Mouse (Mus musculus) limb, embryonic 15.5 days (tissue): ENCODE data around the gene Krtap11-1. TPM values are rescaled to one million over a fixed set of nuclear protein-coding genes. Genes with fewer than 3 reads are reported as not detected.

ENCODE experiments used
- ATAC-seq: fragments of 200-750 bp; cut with Nextera tagmentation; 2 replicates; pipeline ENCODE4 v1.8.0; 2017; ENCODE audit warnings: low read depth, moderate TSS enrichment; ENCODE audit not compliant: insufficient number of reproducible peaks, low FRiP score, low TSS enrichment
- H3K27ac ChIP-seq: fragments of 300-500 bp; sonication (generic); 2 replicates; pipeline ENCODE4 v1.5.1; 2015; ENCODE audit warnings: moderate library complexity, mild to moderate bottlenecking, inconsistent platforms
- H3K27me3 ChIP-seq: fragments of 300-500 bp; sonication (generic); 2 replicates; pipeline ENCODE4 v1.6.1; 2015; ENCODE audit warnings: inconsistent platforms
- H3K36me3 ChIP-seq: fragments of 300-500 bp; sonication (generic); 2 replicates; pipeline ENCODE4 v1.6.1; 2015; ENCODE audit warnings: inconsistent platforms
- H3K4me1 ChIP-seq: fragments of 300-500 bp; sonication (generic); 2 replicates; pipeline ENCODE4 v1.6.1; 2015; ENCODE audit warnings: inconsistent platforms
- H3K4me2 ChIP-seq: fragments of 300-500 bp; sonication (generic); 2 replicates; pipeline ENCODE4 v1.6.1; 2015; ENCODE audit warnings: mild to moderate bottlenecking, inconsistent platforms
- H3K4me3 ChIP-seq: fragments of 300-500 bp; sonication (generic); 2 replicates; pipeline ENCODE4 v1.5.1; 2015; ENCODE audit warnings: mild to moderate bottlenecking, inconsistent platforms
- H3K9ac ChIP-seq: fragments of 300-500 bp; sonication (generic); 2 replicates; pipeline ENCODE4 v1.6.1; 2015; ENCODE audit warnings: inconsistent platforms
- H3K9me3 ChIP-seq: fragments of 300-500 bp; sonication (generic); 2 replicates; pipeline ENCODE4 v1.6.1; 2016; ENCODE audit warnings: inconsistent platforms
- WGBS: fragments of 180-500 bp; shearing (Covaris S2); methylation state at CpG from one replicate; pipeline ENCODE4 v1.1.7; 2015; 5-methylcytosine and 5-hydroxymethylcytosine counted together
- polyA plus RNA-seq: library from polyadenylated mRNA; unstranded; fragments of >200 nt; fragmentation: Nextera tagmentation; extraction: Ambion mirVana; gene quantifications from 2 replicates; pipeline ENCODE4 v1.2.1, GENCODE M21; 2015

The Krtap11-1 gene
- polyA plus RNA-seq, 1 experiment from 2014 or later = 0.19 TPM

DNA sequence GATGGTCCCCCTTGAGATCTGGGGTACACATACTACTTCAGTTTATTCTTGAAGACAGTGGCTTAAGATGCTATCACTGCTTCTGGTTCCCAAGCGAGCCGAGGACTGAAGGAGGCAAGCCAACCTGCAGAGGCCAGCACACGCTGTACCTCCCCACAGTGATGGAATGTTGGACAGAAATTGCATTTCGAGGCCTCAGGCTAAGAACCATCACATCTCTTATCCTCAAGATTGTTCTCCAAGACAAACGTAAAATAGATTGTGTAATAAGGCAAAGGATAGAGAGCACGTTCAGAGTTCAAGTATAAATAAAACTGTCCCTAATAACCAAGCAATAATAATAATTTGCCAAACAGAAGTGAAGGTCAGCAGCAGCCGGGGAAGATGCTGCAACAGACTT, 2.8 kb downstream of the Krtap11-1 start:
- no peak overlapping the region for H3K9ac ChIP-seq
- no peaks in the 10 kb centered on the region for H3K36me3 ChIP-seq
- H3K27ac ChIP-seq = no peak overlapping the region
- H3K9me3 ChIP-seq = no peaks in the 10 kb centered on the region
- WGBS = 71% methylated on average over 7 of the region's 7 CpGs
- H3K4me1 ChIP-seq = no peaks in the 10 kb centered on the region
- ATAC-seq = no peak
- H3K4me3 ChIP-seq = no peak overlapping the region
- H3K4me2 ChIP-seq = no peak overlapping the region
- no peaks in the 10 kb centered on the region for H3K27me3 ChIP-seq

DNA sequence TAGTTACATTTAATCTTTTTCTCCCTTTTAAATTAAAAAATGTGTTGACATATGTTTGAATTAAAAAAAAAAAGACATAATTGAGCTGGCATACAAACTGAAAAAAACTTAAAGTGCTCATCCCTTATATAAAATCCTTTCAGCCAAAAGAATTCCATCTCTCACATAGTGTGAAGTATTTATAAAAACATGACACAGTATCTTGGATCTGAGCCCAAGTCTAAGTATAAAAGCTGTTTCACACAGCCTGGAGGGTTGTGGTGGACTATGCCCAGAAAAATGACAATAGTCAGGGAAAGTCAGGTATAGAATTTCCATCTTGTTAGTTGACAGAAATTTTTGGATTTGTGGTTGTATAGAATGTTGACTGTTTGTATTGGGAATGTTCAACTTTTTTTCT, 20.7 kb downstream of the Krtap11-1 start:
- H3K9me3 ChIP-seq = no peaks in the 10 kb centered on the region
- no peak overlapping the region for H3K9ac ChIP-seq
- no peaks in the 10 kb centered on the region for H3K4me1 ChIP-seq
- no peak overlapping the region for H3K27ac ChIP-seq
- no peak overlapping the region for H3K4me2 ChIP-seq
- H3K4me3 ChIP-seq = no peak overlapping the region
- no peak for ATAC-seq
- H3K36me3 ChIP-seq = no peaks in the 10 kb centered on the region
- no peaks in the 10 kb centered on the region for H3K27me3 ChIP-seq

GRCm38 (mm10) chr16:89538031-89538484, 32.9 kb downstream of the Krtap11-1 start:
- no peak overlapping the region for H3K4me2 ChIP-seq
- H3K27ac ChIP-seq = no peak overlapping the region
- no peak for ATAC-seq
- no peaks in the 10 kb centered on the region for H3K27me3 ChIP-seq
- no peak overlapping the region for H3K4me3 ChIP-seq
- H3K9ac ChIP-seq = no peak overlapping the region
- H3K9me3 ChIP-seq = no peaks in the 10 kb centered on the region
- 79% methylated on average over 5 of the region's 5 CpGs for WGBS
- H3K36me3 ChIP-seq = no peaks in the 10 kb centered on the region
- no peaks in the 10 kb centered on the region for H3K4me1 ChIP-seq

DNA sequence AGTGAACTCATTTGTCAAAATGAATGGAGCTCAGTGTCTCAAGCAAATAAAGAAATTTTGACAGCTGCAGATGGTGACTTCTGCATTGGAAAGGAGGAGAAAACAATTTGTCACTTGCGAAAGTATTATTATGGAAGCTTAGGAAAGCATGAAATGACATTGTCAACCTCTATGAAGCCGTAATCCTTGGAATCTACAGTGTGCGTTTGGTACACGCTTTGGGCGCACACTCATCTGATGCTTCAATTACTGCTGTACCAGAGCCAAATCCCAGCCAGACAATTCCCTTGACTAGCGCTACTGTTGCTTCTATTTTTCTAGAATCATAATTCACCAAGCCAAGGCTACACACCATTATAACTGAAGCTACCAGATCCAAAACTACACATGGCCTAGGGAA, 33.6 kb downstream of the Krtap11-1 start:
- ATAC-seq = no peak
- Histone ChIP-seq H3K4me2 (no peak overlapping the region), H3K36me3 (no peaks in the 10 kb centered on the region), H3K27ac (no peak overlapping the region), H3K9ac (no peak overlapping the region), H3K9me3 (no peaks in the 10 kb centered on the region), H3K27me3 (no peaks in the 10 kb centered on the region), H3K4me3 (no peak overlapping the region), H3K4me1 (no peaks in the 10 kb centered on the region)
- WGBS = 85% methylated on average over 6 of the region's 6 CpGs

GRCm38 (mm10) chr16:89530547-89530946, 40.4 kb downstream of the Krtap11-1 start:
- no peak overlapping the region for H3K9ac ChIP-seq
- no peak for ATAC-seq
- 38% methylated on average over 7 of the region's 7 CpGs for WGBS

DNA sequence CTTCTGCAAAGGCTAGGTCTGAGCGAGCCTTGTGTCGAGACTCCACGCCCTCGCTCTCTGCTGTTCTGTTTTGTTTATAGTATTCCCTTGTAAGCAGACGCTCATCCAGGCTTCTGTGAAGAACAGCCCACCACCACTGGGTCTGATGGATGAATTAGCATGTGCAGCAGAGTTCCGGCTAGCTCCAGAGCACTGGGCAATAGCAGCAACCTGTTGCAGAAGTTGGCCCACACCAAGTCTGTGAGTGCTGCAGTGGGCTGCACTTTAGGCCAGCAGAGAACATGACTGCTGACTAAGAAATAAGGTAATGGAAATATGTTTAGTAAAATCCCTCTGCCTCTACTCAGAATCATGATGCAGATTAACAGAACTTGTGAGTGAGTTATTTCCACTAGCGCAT, 41.1 kb downstream of the Krtap11-1 start:
- Histone ChIP-seq H3K36me3 (no peaks in the 10 kb centered on the region), H3K4me3 (no peak overlapping the region)
- WGBS = 63% methylated on average over 7 of the region's 7 CpGs

More at GRCm38 (mm10) chr16:89530547-89530946, 40.4 kb downstream of the Krtap11-1 start:
- no peaks in the 10 kb centered on the region for H3K27me3 ChIP-seq
- no peaks in the 10 kb centered on the region for H3K4me1 ChIP-seq
- no peak overlapping the region for H3K4me2 ChIP-seq
- H3K4me3 ChIP-seq = no peak overlapping the region
- no peak overlapping the region; the same call in 1 of the 2 replicates for H3K27ac ChIP-seq
- no peaks in the 10 kb centered on the region for H3K9me3 ChIP-seq
- no peaks in the 10 kb centered on the region for H3K36me3 ChIP-seq

DNA sequence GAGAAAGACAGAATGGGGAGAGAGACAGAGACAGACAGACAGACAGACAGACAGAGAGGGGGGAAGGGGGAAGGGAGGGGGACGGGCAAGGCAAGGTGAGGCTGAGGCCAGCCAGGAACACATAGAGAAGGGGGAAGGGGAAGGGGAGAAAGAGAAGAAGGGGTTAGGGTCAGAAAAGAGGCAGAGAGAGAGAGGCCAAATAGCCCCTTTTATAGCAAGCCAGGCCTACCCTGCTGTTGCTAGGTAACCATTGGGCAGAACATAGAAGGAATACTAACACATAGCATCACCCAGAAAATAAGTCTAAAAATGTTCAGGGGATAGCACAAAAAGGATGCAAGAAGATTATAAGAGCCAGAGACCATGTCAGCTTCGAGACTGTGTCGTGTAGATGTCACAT, 42.6 kb downstream of the Krtap11-1 start:
- H3K4me2 ChIP-seq = no peak overlapping the region

More for the DNA sequence above, 41.1 kb downstream of the Krtap11-1 start:
- Histone ChIP-seq H3K9ac (no peak overlapping the region), H3K27ac (no peak overlapping the region), H3K4me2 (no peak overlapping the region), H3K4me1 (no peaks in the 10 kb centered on the region), H3K9me3 (no peaks in the 10 kb centered on the region), H3K27me3 (no peaks in the 10 kb centered on the region)
- ATAC-seq = no peak

GRCm38 (mm10) chr16:89520996-89521395, 50.0 kb downstream of the Krtap11-1 start:
- no peak for ATAC-seq
- Histone ChIP-seq H3K36me3 (no peaks in the 10 kb centered on the region), H3K27me3 (no peaks in the 10 kb centered on the region), H3K9ac (no peak overlapping the region), H3K4me2 (no peak overlapping the region), H3K27ac (no peak overlapping the region), H3K4me3 (no peak overlapping the region), H3K9me3 (no peaks in the 10 kb centered on the region), H3K4me1 (no peaks in the 10 kb centered on the region)
- WGBS = 83% methylated on average over 4 of the region's 4 CpGs

More for the DNA sequence above, 42.6 kb downstream of the Krtap11-1 start:
- 87% methylated on average over 3 of the region's 3 CpGs for WGBS
- no peak for ATAC-seq
- Histone ChIP-seq H3K9me3 (no peaks in the 10 kb centered on the region), H3K27ac (no peak overlapping the region), H3K4me3 (no peak overlapping the region), H3K4me1 (no peaks in the 10 kb centered on the region), H3K9ac (no peak overlapping the region), H3K27me3 (no peaks in the 10 kb centered on the region), H3K36me3 (no peaks in the 10 kb centered on the region)

DNA sequence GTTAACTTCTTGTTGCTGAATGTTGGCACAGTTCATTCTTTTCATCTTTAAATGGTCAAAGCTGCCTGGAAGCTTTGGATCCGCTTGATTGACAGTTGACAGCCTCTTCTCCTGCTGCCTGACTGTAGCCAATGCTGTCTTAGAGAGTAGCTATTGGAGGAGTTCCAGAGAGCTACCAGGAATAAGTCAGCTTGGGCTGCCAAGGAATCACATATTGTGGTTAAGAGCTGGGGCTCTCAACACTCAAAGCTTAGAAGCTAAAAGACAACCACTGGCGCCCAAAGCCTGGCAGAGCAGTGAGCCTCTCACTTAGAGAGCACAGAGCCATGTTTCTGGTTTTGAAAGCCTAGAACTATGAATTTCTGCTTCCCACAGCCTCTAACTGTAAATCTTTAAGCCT, 50.4 kb downstream of the Krtap11-1 start:
- Histone ChIP-seq H3K9ac (no peak overlapping the region), H3K36me3 (no peaks in the 10 kb centered on the region), H3K9me3 (no peaks in the 10 kb centered on the region), H3K4me3 (no peak overlapping the region), H3K27ac (no peak overlapping the region), H3K27me3 (no peaks in the 10 kb centered on the region), H3K4me2 (no peak overlapping the region), H3K4me1 (no peaks in the 10 kb centered on the region)
- WGBS = 82% methylated on average over 2 of the region's 2 CpGs
- ATAC-seq = no peak

Other genes with a start within 250 kb of the Krtap11-1 start
- not detected in 2 replicates for gene Krtap21-1, start 167.3 kb downstream of the Krtap11-1 start, polyA plus RNA-seq
- 0.55 TPM in 1 of 2 replicates, not detected in the other for gene Krtap6-2, start 151.1 kb downstream of the Krtap11-1 start, polyA plus RNA-seq
- 3.3 and 4.9 TPM in 2 replicates for gene Krtap8-1, start 83.2 kb downstream of the Krtap11-1 start, polyA plus RNA-seq
- gene Krtap7-1, start 62.9 kb downstream of the Krtap11-1 start, polyA plus RNA-seq = 1.5 and 1.9 TPM in 2 replicates